8 mouse cellular contexts compared by ENCODE assay signal in genomic region chrX:162800371-162800770, GRCm38 (mm10). TPM values are rescaled to one million over a fixed set of nuclear protein-coding genes. Genes with fewer than 3 reads are reported as not detected.
DNase-seq lines count a peak whose midpoint lies in the region; ATAC-seq lines count a peak whose summit lies in the region.

No protein-coding gene starts in this region.

- DNase-seq in layer of hippocampus, adult 11-12 months (ENCODE audit: low spot score): peak; percentile 25
- DNase-seq in layer of hippocampus, adult 9-10 months (ENCODE audit: low spot score): no peak
- peak; percentile 3 for DNase-seq in Muller cell, postnatal 12 days (ENCODE audit: inconsistent ontology term)
- DNase-seq in c-Kit-positive CD71-positive TER-119-positive erythroid progenitor cells, embryonic 14.5 days (ENCODE audit: low spot score): peak; percentile 39
- DNase-seq in heart, postnatal 14 days: peak; percentile 32 to 53
- DNase-seq in liver, embryonic 11.5 days (ENCODE audit: low spot score): no peak
- DNase-seq in retina, postnatal 1 day: peak; percentile 70

- 0 out of 2 replicates have a peak, but pooled peaks have one; percentile 20 for ATAC-seq in liver, embryonic 11.5 days (replicated peaks; ENCODE audit: low FRiP score)
- ATAC-seq in midbrain, embryonic 13.5 days: no peak

- no peak overlapping the region for H3K27ac ChIP-seq in liver, embryonic 11.5 days (ENCODE audit: low read depth, low read length)
- no peak overlapping the region for H3K27ac ChIP-seq in midbrain, embryonic 13.5 days

- H3K9ac ChIP-seq in liver, embryonic 11.5 days (ENCODE audit: low read depth, low read length): no peak overlapping the region
- no peak overlapping the region for H3K9ac ChIP-seq in midbrain, embryonic 13.5 days (replicated peaks)

- H3K27me3 ChIP-seq in liver, embryonic 11.5 days (replicated peaks; ENCODE audit: control insufficient read depth, insufficient read depth, low read length): no peaks in the 10 kb centered on the region
- H3K27me3 ChIP-seq in midbrain, embryonic 13.5 days: 0 out of 2 replicates have a peak, but pooled peaks cover 3% of the 10 kb centered on the region

- H3K36me3 ChIP-seq in liver, embryonic 11.5 days (ENCODE audit: control insufficient read depth, insufficient read depth, low read length): no peaks in the 10 kb centered on the region
- H3K36me3 ChIP-seq in midbrain, embryonic 13.5 days: peaks cover 13% of the 10 kb centered on the region; the same call in 1 of the 2 replicates

- no peak overlapping the region for H3K4me3 ChIP-seq in liver, embryonic 11.5 days (ENCODE audit: low read depth, low read length)
- no peak overlapping the region for H3K4me3 ChIP-seq in midbrain, embryonic 13.5 days (replicated peaks)

- H3K9me3 ChIP-seq in liver, embryonic 11.5 days (ENCODE audit: control insufficient read depth, low read length): no peaks in the 10 kb centered on the region
- no peaks in the 10 kb centered on the region for H3K9me3 ChIP-seq in midbrain, embryonic 13.5 days

- intact Hi-C loops in heart, postnatal 14 days (cut with DNase I): loop anchor here (2.0 kb wide), 1 partner anchor 80 kb away; no protein-coding TSS in a partner anchor

- no peak overlapping the region for H3K4me2 ChIP-seq in liver, embryonic 11.5 days
- H3K4me2 ChIP-seq in midbrain, embryonic 13.5 days (replicated peaks): no peak overlapping the region

- H3K4me1 ChIP-seq in liver, embryonic 11.5 days (replicated peaks; ENCODE audit: control insufficient read depth, insufficient read depth, low read length): no peaks in the 10 kb centered on the region
- no peaks in the 10 kb centered on the region for H3K4me1 ChIP-seq in midbrain, embryonic 13.5 days (replicated peaks)

RNA-seq across cellular contexts. Expression of gene Txlng, which starts 28.9 kb away (rescaled TPM):
- 1 to 10 TPM; 7.9 to 8.5 TPM for total RNA-seq in heart, postnatal 14 days (2021)
- 21.3 and 21.9 TPM in 2 replicates for polyA plus RNA-seq in liver, embryonic 11.5 days (2014; fragmentation: Nextera tagmentation; extraction: Ambion mirVana)
- polyA plus RNA-seq in midbrain, embryonic 13.5 days (2015; fragmentation: Nextera tagmentation; extraction: Ambion mirVana): 15.2 and 15.9 TPM in 2 replicates

RNA-seq across cellular contexts. Expression of gene Rbbp7, which starts 40.2 kb away (rescaled TPM):
- total RNA-seq in heart, postnatal 14 days (2021): 100 to 1,000 TPM; 167 to 169 TPM
- 410 and 453 TPM in 2 replicates for polyA plus RNA-seq in liver, embryonic 11.5 days (2014; fragmentation: Nextera tagmentation; extraction: Ambion mirVana)
- polyA plus RNA-seq in midbrain, embryonic 13.5 days (2015; fragmentation: Nextera tagmentation; extraction: Ambion mirVana): 210 and 217 TPM in 2 replicates

Comparison
In these comparisons a context has a peak if more than half of its experiments do, and no peak if none do; other contexts are left out.
1. DNase-seq: peak in layer of hippocampus, adult 11-12 months (single experiment), Muller cell, postnatal 12 days (single experiment), c-Kit-positive CD71-positive TER-119-positive erythroid progenitor cells, embryonic 14.5 days (single experiment), heart, postnatal 14 days (2 of 2) and retina, postnatal 1 day (single experiment); none in layer of hippocampus, adult 9-10 months (single experiment) and liver, embryonic 11.5 days (single experiment).